Comparison of ENCODE assay signal across 8 mouse cellular contexts in the genomic region with DNA sequence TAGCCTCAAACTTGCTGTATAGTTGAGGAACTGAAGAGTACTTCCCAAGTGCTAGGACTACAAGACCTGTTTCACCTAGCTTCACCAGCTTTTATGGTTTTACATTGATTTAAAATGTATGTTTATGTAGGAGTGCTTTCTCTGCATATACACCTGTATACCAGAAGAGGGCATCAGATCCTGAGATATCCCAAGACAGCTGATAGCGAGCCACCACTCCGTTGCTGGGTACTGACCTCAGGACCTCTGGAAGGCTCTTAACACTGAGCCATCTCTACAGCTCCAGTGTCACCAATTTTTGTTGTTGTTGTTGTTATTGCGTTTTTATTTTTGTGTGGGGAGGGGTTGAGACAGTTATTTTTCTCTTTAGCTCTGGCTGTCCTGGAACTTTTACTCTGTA. TPM values are rescaled to one million over a fixed set of nuclear protein-coding genes. Genes with fewer than 3 reads are reported as not detected.
DNase-seq lines count a peak whose midpoint lies in the region; ATAC-seq and TF ChIP-seq lines count a peak whose summit lies in the region.

No protein-coding gene starts in this region.

- no peaks in the 10 kb centered on the region for H3K4me1 ChIP-seq in spleen, adult 2 months (ENCODE audit: control insufficient read depth, insufficient read depth, insufficient read length)
- H3K4me1 ChIP-seq in stomach, postnatal 0 days (replicated peaks; ENCODE audit: control insufficient read depth, insufficient read depth), result no peaks in the 10 kb centered on the region

- no peaks in the 10 kb centered on the region for H3K27me3 ChIP-seq in spleen, adult 2 months (ENCODE audit: control insufficient read depth, insufficient read depth, low read length)
- no peaks in the 10 kb centered on the region for H3K27me3 ChIP-seq in stomach, postnatal 0 days (ENCODE audit: control insufficient read depth, insufficient read depth, low read length)

- H3K4me3 ChIP-seq in gastrocnemius, adult 2 months, result no peak overlapping the region
- no peak overlapping the region for H3K4me3 ChIP-seq in spleen, adult 2 months (ENCODE audit: extremely low read depth, insufficient read depth, insufficient read length)
- no peak overlapping the region for H3K4me3 ChIP-seq in stomach, postnatal 0 days (ENCODE audit: low read depth, low read length)

- no peak overlapping the region for H3K27ac ChIP-seq in gastrocnemius, adult 2 months
- H3K27ac ChIP-seq in spleen, adult 2 months (ENCODE audit: insufficient read depth, low read length), result no peak overlapping the region
- H3K27ac ChIP-seq in stomach, postnatal 0 days (replicated peaks), result no peak overlapping the region

- ATAC-seq in erythroid progenitor cell, adult 5-6 weeks (replicated peaks; ENCODE audit: low FRiP score, poor library complexity, severe bottlenecking), result 0 out of 2 replicates have a peak, but pooled peaks have one; percentile 59
- ATAC-seq in stomach, postnatal 0 days (ENCODE audit: low FRiP score, low TSS enrichment), result no peak

- WGBS in spleen, adult 2 months, result 11% methylated on average over 3 of the region's 3 CpGs
- WGBS in stomach, postnatal 0 days, result 6% methylated on average over 3 of the region's 3 CpGs

- H3K9me3 ChIP-seq in stomach, postnatal 0 days (ENCODE audit: control insufficient read depth, low read length), result no peaks in the 10 kb centered on the region

- TF ChIP-seq CTCF in gastrocnemius, adult 2 months (IDR thresholded peaks at IDR 0.05), result peak; percentile 80
- peak; percentile 30; the same call in 1 of the 2 replicates for TF ChIP-seq CTCF in spleen, adult 2 months (IDR thresholded peaks at IDR 0.05; ENCODE audit: extremely low read depth, insufficient read depth, insufficient read length, insufficient replicate concordance)
- peak; percentile 71 for TF ChIP-seq CTCF in stomach, postnatal 0 days (IDR thresholded peaks at IDR 0.05; ENCODE audit: low read depth)

- no peak overlapping the region for H3K4me2 ChIP-seq in stomach, postnatal 0 days (replicated peaks; ENCODE audit: low read depth)

- TF ChIP-seq POLR2A in spleen, adult 2 months (IDR thresholded peaks at IDR 0.05; ENCODE audit: low read depth, low read length), result no peak

- TF ChIP-seq EP300 in stomach, postnatal 0 days (optimal IDR thresholded peaks at IDR 0.05), result no peak

- no peaks in the 10 kb centered on the region for H3K36me3 ChIP-seq in spleen, adult 2 months (ENCODE audit: control insufficient read depth, insufficient read depth, low read length)
- no peaks in the 10 kb centered on the region for H3K36me3 ChIP-seq in stomach, postnatal 0 days (ENCODE audit: control insufficient read depth, insufficient read depth, low read length)

- intact Hi-C loops in gastrocnemius, adult 2 months (cut with DNase I), result loop anchor here (5.0 kb wide), 2 partner anchors 122 to 237 kb away; no protein-coding TSS in a partner anchor

- DNase-seq in gastrocnemius, adult 2 months, result no peak
- no peak for DNase-seq in gastrocnemius, adult 18-20 months (ENCODE audit: low spot score)
- DNase-seq in spleen, adult 2 months (ENCODE audit: low read depth in 1 of 2, low spot score in 2 of 2), result no peak
- DNase-seq in spleen, postnatal 4 days (ENCODE audit: low spot score in 2 of 2), result no peak
- no peak for DNase-seq in stomach, postnatal 0 days (ENCODE audit: low spot score)
- no peak for DNase-seq in right cerebral cortex, postnatal 14 days
- DNase-seq in urinary bladder, adult 18-20 months (ENCODE audit: low spot score in 2 of 2), result no peak

- H3K9ac ChIP-seq in stomach, postnatal 0 days (ENCODE audit: low read length), result no peak overlapping the region

RNA-seq across cellular contexts. Expression of a gene that starts 55.9 kb away (rescaled TPM):
- total RNA-seq in gastrocnemius, adult 2 months (2021), result 100 to 1,000 TPM; 138 to 199 TPM
- 100 to 1,000 TPM; 149 to 200 TPM for total RNA-seq in gastrocnemius, adult 18-20 months (2021)
- 9.3 and 12.1 TPM in 2 replicates for polyA plus RNA-seq in spleen, adult 2 months (2012; rRNA removed)
- total RNA-seq in erythroid progenitor cell, adult 5-6 weeks (2015; ENCODE audit: low replicate concordance), result 87.6 and 87.9 TPM in 2 replicates
- total RNA-seq in erythroid progenitor cell, adult 5-6 weeks (2017; ENCODE audit: low replicate concordance), result 95.5 and 132 TPM in 2 replicates
- polyA plus RNA-seq in stomach, postnatal 0 days (2015; fragmentation: Nextera tagmentation; extraction: Ambion mirVana), result 73.9 and 74.3 TPM in 2 replicates

Comparison
In these comparisons a context has a peak if more than half of its experiments do, and no peak if none do; other contexts are left out.
1. CTCF ChIP-seq: peak in every context shown above with its lines; median percentile 80 in gastrocnemius, adult 2 months; 71 in stomach, postnatal 0 days; 30 in spleen, adult 2 months.